Mouse (Mus musculus) Patski (cell line): ENCODE results near the gene Polrmt. TPM values are rescaled to one million over a fixed set of nuclear protein-coding genes. Genes with fewer than 3 reads are reported as not detected.
A peak's percentile ranks its signal among the peaks of the same experiment; 100 is the strongest.
"Not testable (repeated sequence)": the region's sequence is repeated elsewhere in the genome, so short reads cannot be mapped to it uniquely, and the experiment has no call there.

Experiments
- ATAC-seq: fragments of 100-300 bp; one replicate; pipeline ENCODE4 v1.8.0; 2021
- CTCF ChIA-PET: fragments of 350-600 bp; sonication (Branson Sonifier 250); formaldehyde crosslinking; loops from one replicate; lab custom pipeline; 2022; ENCODE audit warnings: inconsistent platforms; lab: Charles Lee
- POLR2A ChIA-PET: fragments of 350-600 bp; sonication (Branson Sonifier 250); formaldehyde crosslinking; loops from one replicate; lab custom pipeline; 2022; ENCODE audit warnings: antibody characterized with exemption, inconsistent platforms; lab: Charles Lee
- DNase-seq: peaks from one replicate; pipeline ENCODE4 v3.0.0-alpha.2; 2011; ENCODE audit warnings: low read depth, low spot score
- H3K27me3 ChIP-seq: fragments of 371-371 bp; one replicate; pipeline ENCODE4 v1.5.1; 2021
- CTCF ChIP-seq: fragments of 100-300 bp; IDR thresholded peaks from one replicate; pipeline ENCODE4 v1.5.1; 2021
- in situ Hi-C: fragments of 300-500 bp; cut with MboI; formaldehyde crosslinking; loops from 3 replicates; pipeline ENCODE4 v1.11.1; 2018; ENCODE audit warnings: low pct_unique_long_range_greater_than_20kb, mixed read lengths
- polyA plus RNA-seq: library from polyadenylated mRNA; unstranded; gene quantifications from one replicate; pipeline ENCODE4 v1.2.3, GENCODE M21; 2021

Gene Polrmt
- polyA plus RNA-seq, 1 experiment from 2014 or later = 44.6 TPM

GRCm38 (mm10) chr10:79704970-79705360, 41.4 kb downstream of the Polrmt start:
- POLR2A ChIA-PET = interaction anchor here (1.3 to 2.1 kb wide), 3 partner anchors 10 to 23 kb away, joined by 3 to 9 read pairs (median 4); partner anchors contain the start of gene Cdc34
- in situ Hi-C loops = no loop called here
- ATAC-seq (no peak), DNase-seq (no peak)
- TF ChIP-seq CTCF = no peak
- CTCF ChIA-PET = interaction anchor here (1.0 to 3.8 kb wide), 3 partner anchors 11 to 75 kb away, joined by 3 to 15 read pairs (median 4); no protein-coding TSS in a partner anchor
- H3K27me3 ChIP-seq = no peaks in the 10 kb centered on the region

- DNase-seq (peak; percentile 76), ATAC-seq (peak; percentile 89)
- ChIA-PET CTCF (interaction anchor here (0.8 to 3.8 kb wide), 3 partner anchors 11 to 29 kb away, joined by 3 to 15 read pairs (median 3); no protein-coding TSS in a partner anchor), POLR2A (interaction anchor here (0.6 to 2.1 kb wide), 6 partner anchors 11 to 98 kb away, joined by 3 to 9 read pairs (median 4); partner anchors contain the start of gene Cdc34)
- in situ Hi-C loops = no loop called here
- TF ChIP-seq CTCF = no peak
- H3K27me3 ChIP-seq = no peaks in the 10 kb centered on the region
Measured at GRCm38 (mm10) chr10:79704065-79704969, 42.1 kb downstream of the Polrmt start, which contains the start of gene Bsg. Bsg (plus strand) TSS chr10:79704491.

GRCm38 (mm10) chr10:79703541-79703940, 42.8 kb downstream of the Polrmt start:
- CTCF ChIA-PET = interaction anchor here (0.8 to 3.8 kb wide), 2 partner anchors 10 to 20 kb away, joined by 3 to 15 read pairs; no protein-coding TSS in a partner anchor
- POLR2A ChIA-PET = interaction anchor here (0.6 to 2.1 kb wide), 5 partner anchors 11 to 63 kb away, joined by 3 to 9 read pairs (median 4); partner anchors contain the start of gene Cdc34
- TF ChIP-seq CTCF = no peak
- in situ Hi-C loops = no loop called here
- no peak for ATAC-seq
- no peaks in the 10 kb centered on the region for H3K27me3 ChIP-seq
- no peak for DNase-seq

GRCm38 (mm10) chr10:79702970-79703369, 43.4 kb downstream of the Polrmt start:
- in situ Hi-C loops, DNase-seq, H3K27me3 ChIP-seq, ATAC-seq, POLR2A ChIA-PET: not testable (repeated sequence)
- CTCF ChIA-PET = interaction anchor here (3.8 kb wide), 1 partner anchor 9 kb away, joined by 15 read pairs; no protein-coding TSS in a partner anchor

GRCm38 (mm10) chr10:79701443-79702129, 44.8 kb downstream of the Polrmt start:
- in situ Hi-C loops = no loop called here
- ChIA-PET POLR2A (no interaction called here), CTCF (interaction anchor here (1.8 kb wide), 1 partner anchor 18 kb away, joined by 7 read pairs; no protein-coding TSS in a partner anchor)
- DNase-seq = no peak
- no peak for TF ChIP-seq CTCF
- H3K27me3 ChIP-seq = no peaks in the 10 kb centered on the region
- ATAC-seq = no peak

- in situ Hi-C loops = no loop called here
- no peak for DNase-seq
- no peak for TF ChIP-seq CTCF
- ATAC-seq = no peak
- POLR2A ChIA-PET = no interaction called here
- H3K27me3 ChIP-seq = no peaks in the 10 kb centered on the region
- CTCF ChIA-PET = interaction anchor here (1.8 kb wide), 1 partner anchor 17 kb away, joined by 7 read pairs; no protein-coding TSS in a partner anchor
Measured at GRCm38 (mm10) chr10:79700676-79701075, 45.7 kb downstream of the Polrmt start.

GRCm38 (mm10) chr10:79698459-79698858, 47.9 kb downstream of the Polrmt start:
- DNase-seq = no peak
- ATAC-seq = no peak
- in situ Hi-C loops = loop anchor here (10.0 kb wide), 1 partner anchor 86 kb away; no protein-coding TSS in a partner anchor
- POLR2A ChIA-PET = interaction anchor here (1.1 kb wide), 1 partner anchor 13 kb away, joined by 3 read pairs; no protein-coding TSS in a partner anchor
- TF ChIP-seq CTCF = no peak
- no peaks in the 10 kb centered on the region for H3K27me3 ChIP-seq
- CTCF ChIA-PET = interaction anchor here (0.7 to 1.5 kb wide), 4 partner anchors 15 to 96 kb away, joined by 3 to 6 read pairs (median 4); no protein-coding TSS in a partner anchor

GRCm38 (mm10) chr10:79697916-79698315, 48.5 kb downstream of the Polrmt start:
- ChIA-PET POLR2A (interaction anchor here (1.1 kb wide), 1 partner anchor 12 kb away, joined by 3 read pairs; no protein-coding TSS in a partner anchor), CTCF (interaction anchor here (0.7 to 1.5 kb wide), 3 partner anchors 14 to 96 kb away, joined by 3 to 6 read pairs (median 4); no protein-coding TSS in a partner anchor)
- H3K27me3 ChIP-seq = no peaks in the 10 kb centered on the region
- DNase-seq (no peak), ATAC-seq (no peak)
- TF ChIP-seq CTCF = no peak
- in situ Hi-C loops = loop anchor here (10.0 kb wide), 1 partner anchor 87 kb away; no protein-coding TSS in a partner anchor

GRCm38 (mm10) chr10:79696129-79696651, 50.2 kb downstream of the Polrmt start:
- no peaks in the 10 kb centered on the region for H3K27me3 ChIP-seq
- in situ Hi-C loops = loop anchor here (10.0 kb wide), 1 partner anchor 89 kb away; no protein-coding TSS in a partner anchor
- DNase-seq (no peak), ATAC-seq (no peak)
- TF ChIP-seq CTCF = no peak
- CTCF ChIA-PET = interaction anchor here (1.0 kb wide), 1 partner anchor 10 kb away, joined by 3 read pairs; no protein-coding TSS in a partner anchor
- POLR2A ChIA-PET = interaction anchor here (0.9 kb wide), 1 partner anchor 11 kb away, joined by 5 read pairs; no protein-coding TSS in a partner anchor
